In the genomic region with DNA sequence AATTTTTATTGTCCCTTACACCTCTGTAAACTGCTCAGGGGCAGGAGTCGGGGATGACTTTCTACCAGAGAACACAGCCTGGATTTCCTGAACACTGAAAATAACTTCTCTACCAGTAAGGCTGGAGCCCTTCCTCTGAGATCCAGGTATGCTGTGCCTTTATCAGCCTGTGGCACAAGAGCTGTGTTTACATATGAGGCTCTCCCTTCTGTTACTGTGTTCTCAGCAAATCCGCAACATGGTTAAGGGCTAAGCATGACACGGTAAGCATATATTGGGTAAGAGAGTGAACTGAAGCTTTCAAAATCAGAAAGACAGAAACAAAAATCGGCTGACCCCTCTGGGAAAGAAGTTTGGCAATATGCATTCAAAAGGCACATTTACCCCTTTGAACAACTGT, we compare ENCODE assay signal across 17 mouse cellular contexts.
"Had no signal": no experiment of that assay in that cellular context is flagged by ENCODE, and none has a peak within 500 bp of the region (broad histone marks: within the 10 kb centered on the region; RNA-seq: fewer than 3 reads in every experiment).

No protein-coding gene starts in this region.

- H3K9ac ChIP-seq: kidney, embryonic 15.5 days; lung, embryonic 14.5 days; midbrain, embryonic 15.5 days; neural tube, embryonic 12.5 days; stomach, embryonic 15.5 days had no signal

- H3K4me1 ChIP-seq: kidney, embryonic 15.5 days; midbrain, embryonic 15.5 days; neural tube, embryonic 12.5 days; stomach, embryonic 15.5 days had no signal

- H3K36me3 ChIP-seq: midbrain, embryonic 15.5 days; stomach, embryonic 15.5 days had no signal

- ATAC-seq: hindbrain, postnatal 0 days; midbrain, embryonic 15.5 days had no signal

- H3K27ac ChIP-seq: hindbrain, postnatal 0 days; kidney, embryonic 15.5 days; left cerebral cortex, adult 2 months; macrophage; midbrain, embryonic 15.5 days; neural tube, embryonic 12.5 days; stomach, embryonic 15.5 days had no signal

- H3K9me3 ChIP-seq: kidney, embryonic 15.5 days; megakaryocyte, embryonic 14.5 days; midbrain, embryonic 15.5 days; neural tube, embryonic 12.5 days; stomach, embryonic 15.5 days had no signal

- H3K4me2 ChIP-seq: kidney, embryonic 15.5 days; lung, embryonic 14.5 days; midbrain, embryonic 11.5 days; midbrain, embryonic 15.5 days; neural tube, embryonic 12.5 days; stomach, embryonic 15.5 days had no signal

- H3K27me3 ChIP-seq: kidney, embryonic 15.5 days; megakaryocyte, embryonic 14.5 days; midbrain, embryonic 15.5 days; neural tube, embryonic 12.5 days; stomach, embryonic 15.5 days had no signal

- H3K4me3 ChIP-seq: kidney, embryonic 15.5 days; left cerebral cortex, adult 2 months; megakaryocyte, embryonic 14.5 days; midbrain, embryonic 15.5 days; neural tube, embryonic 12.5 days; stomach, embryonic 15.5 days had no signal

- DNase-seq: kidney, adult 2 months; kidney, postnatal 14 days; left cerebral cortex, postnatal 4 days; lung, embryonic 14.5 days; lung, postnatal 14 days; right cerebral cortex, postnatal 4 days; spleen, adult 18-20 months; thymus, postnatal 36 days had no signal
